Mouse (Mus musculus) hindbrain, postnatal 0 days (tissue): ENCODE results near the gene Son. TPM values are rescaled to one million over a fixed set of nuclear protein-coding genes. Genes with fewer than 3 reads are reported as not detected.

ENCODE experiments used
- ATAC-seq: fragments of 200-750 bp; cut with Nextera tagmentation; 2 replicates; pipeline ENCODE4 v1.8.0; 2017; ENCODE audit warnings: mild to moderate bottlenecking, moderate TSS enrichment, moderate library complexity
- DNase-seq: peaks from one replicate; pipeline ENCODE4 v3.0.0-alpha.2; 2015; ENCODE audit warnings: low spot score
- H3K27ac ChIP-seq: fragments of 300-500 bp; sonication (generic); 2 replicates; pipeline ENCODE4 v1.5.1; 2014; ENCODE audit warnings: mild to moderate bottlenecking
- H3K27me3 ChIP-seq: fragments of 300-500 bp; sonication (generic); 2 replicates; pipeline ENCODE4 v1.6.1; 2014; ENCODE audit warnings: low read length, mixed read lengths; ENCODE audit not compliant: insufficient read depth
- H3K36me3 ChIP-seq: fragments of 300-500 bp; sonication (generic); 2 replicates; pipeline ENCODE4 v1.6.1; 2014; ENCODE audit warnings: low read length, mixed read lengths; ENCODE audit not compliant: insufficient read depth
- H3K4me1 ChIP-seq: fragments of 300-500 bp; sonication (generic); 2 replicates; pipeline ENCODE4 v1.6.1; 2014; ENCODE audit warnings: antibody characterized with exemption, low read length, mixed read lengths; ENCODE audit not compliant: insufficient read depth
- H3K4me2 ChIP-seq: fragments of 300-500 bp; sonication (generic); 2 replicates; pipeline ENCODE4 v1.6.1; 2014; ENCODE audit warnings: low read depth, mild to moderate bottlenecking, low read length, moderate library complexity, mixed read lengths
- H3K4me3 ChIP-seq: fragments of 300-500 bp; sonication (generic); 2 replicates; pipeline ENCODE4 v1.5.1; 2014; ENCODE audit warnings: low read length
- H3K9ac ChIP-seq: fragments of 300-500 bp; sonication (generic); replicated peaks from 2 replicates; pipeline ENCODE4 v1.6.1; 2014; ENCODE audit warnings: mild to moderate bottlenecking, low read length, moderate library complexity, mixed read lengths
- H3K9me3 ChIP-seq: fragments of 300-500 bp; sonication (generic); 2 replicates; pipeline ENCODE4 v1.6.1; 2016; ENCODE audit warnings: low read length, mixed read lengths
- CTCF ChIP-seq: IDR thresholded peaks from 2 replicates; pipeline ENCODE4 v1.5.1; 2016; ENCODE audit warnings: antibody characterized with exemption, control low read depth, low read depth
- WGBS: fragments of 180-500 bp; shearing (Covaris S2); extraction: QIAGEN DNeasy Blood & Tissue Kit; methylation state at CpG from one replicate; pipeline ENCODE4 v1.1.7; 2014; 5-methylcytosine and 5-hydroxymethylcytosine counted together
- polyA plus RNA-seq: library from polyadenylated mRNA; unstranded; fragments of >200 nt; fragmentation: Nextera tagmentation; extraction: Ambion mirVana; gene quantifications from 2 replicates; pipeline ENCODE4 v1.2.1, GENCODE M21; 2015
- total RNA-seq: library from RNA; depleted of rRNA; stranded (reverse); fragments of >200 nt; gene quantifications from 2 replicates; pipeline ENCODE4 v1.2.3, GENCODE M21; 2014

Gene Son
- total and polyA plus RNA-seq, 2 experiments from 2014 or later = 95.3 to 246 TPM

DNA sequence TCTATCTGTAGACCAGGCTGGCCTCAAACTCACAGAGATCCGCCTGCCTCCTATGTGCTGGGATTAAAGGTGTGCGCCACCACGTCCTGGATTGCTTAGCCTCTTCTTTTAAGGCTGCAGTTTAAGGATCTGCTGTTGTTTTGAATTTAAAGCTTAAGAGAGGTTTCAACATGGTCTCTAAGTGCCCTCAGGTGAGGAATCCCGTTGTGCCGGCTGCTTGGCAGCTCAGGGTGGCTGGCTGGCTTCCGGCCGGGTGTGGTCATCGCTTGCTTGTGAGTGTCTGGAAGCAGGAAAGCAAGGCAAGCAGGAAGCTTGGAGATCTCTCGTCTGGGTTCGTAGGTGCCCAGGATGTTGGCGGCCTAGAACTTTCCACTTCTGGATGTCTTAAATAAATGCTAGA lies 26.3 kb upstream of the Son start:
- TF ChIP-seq CTCF = no peak
- peaks cover 43% of the 10 kb centered on the region; the same call in 1 of the 2 replicates for H3K36me3 ChIP-seq
- no peak overlapping the region for H3K9ac ChIP-seq
- ATAC-seq = no peak
- no peak overlapping the region for H3K27ac ChIP-seq
- DNase-seq = no peak
- H3K4me3 ChIP-seq = no peak overlapping the region
- H3K4me1 ChIP-seq = no peaks in the 10 kb centered on the region
- H3K4me2 ChIP-seq = no peak overlapping the region
- no peaks in the 10 kb centered on the region for H3K9me3 ChIP-seq
- no peaks in the 10 kb centered on the region for H3K27me3 ChIP-seq
- WGBS = 93% methylated on average over 11 of the region's 11 CpGs

DNA sequence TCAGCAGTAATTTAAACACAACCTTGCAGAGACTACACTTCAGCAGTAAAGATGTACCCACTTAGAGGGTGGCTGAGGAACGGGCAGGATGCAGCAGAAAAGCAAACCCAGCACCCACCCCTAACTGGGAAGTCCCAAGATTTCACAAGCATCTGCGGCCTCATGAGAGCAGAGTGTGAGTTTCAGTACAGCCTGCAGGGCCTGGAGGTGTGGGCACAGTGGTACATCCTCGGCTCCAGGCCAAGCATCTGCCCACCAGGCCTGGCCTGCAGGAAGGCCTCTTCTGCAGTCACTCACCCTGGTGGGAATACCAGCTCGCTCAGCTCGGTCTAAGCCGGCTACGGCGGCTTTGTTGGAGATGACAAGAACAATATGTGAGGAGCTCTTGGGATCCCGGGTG lies 24.2 kb upstream of the Son start:
- no peaks in the 10 kb centered on the region for H3K27me3 ChIP-seq
- ATAC-seq (no peak), DNase-seq (no peak)
- no peak overlapping the region for H3K4me3 ChIP-seq
- no peak for TF ChIP-seq CTCF
- H3K4me1 ChIP-seq = no peaks in the 10 kb centered on the region
- H3K9me3 ChIP-seq = no peaks in the 10 kb centered on the region
- no peak overlapping the region for H3K27ac ChIP-seq
- WGBS = 92% methylated on average over 9 of the region's 9 CpGs
- no peak overlapping the region for H3K4me2 ChIP-seq
- no peak overlapping the region for H3K9ac ChIP-seq
- peaks cover 53% of the 10 kb centered on the region; the same call in 1 of the 2 replicates for H3K36me3 ChIP-seq

DNA sequence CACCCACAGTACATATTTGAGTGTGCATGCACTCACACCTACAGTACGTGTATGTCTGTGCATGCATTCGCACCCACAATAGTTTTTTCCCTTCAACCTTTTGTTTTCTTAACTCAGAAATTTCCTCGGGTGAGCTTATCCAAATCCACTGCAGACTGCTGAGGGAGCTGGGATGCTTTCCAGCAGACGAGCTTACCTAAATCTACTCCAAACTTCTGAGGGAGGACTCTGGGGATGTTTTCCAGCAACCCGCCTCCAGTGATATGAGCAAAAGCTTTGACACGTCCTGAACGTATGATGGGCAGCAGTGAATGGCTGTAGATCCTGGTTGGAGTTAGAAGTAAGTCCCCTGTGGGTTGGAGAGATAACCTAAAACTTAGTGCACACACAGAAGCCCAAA lies 19.5 kb upstream of the Son start:
- no peaks in the 10 kb centered on the region for H3K4me1 ChIP-seq
- DNase-seq = no peak
- no peak for ATAC-seq
- TF ChIP-seq CTCF = no peak
- WGBS = 89% methylated on average over 7 of the region's 7 CpGs
- no peaks in the 10 kb centered on the region for H3K27me3 ChIP-seq
- H3K9ac ChIP-seq = no peak overlapping the region
- peaks cover 57% of the 10 kb centered on the region for H3K36me3 ChIP-seq
- H3K4me2 ChIP-seq = no peak overlapping the region
- H3K9me3 ChIP-seq = no peaks in the 10 kb centered on the region
- H3K4me3 ChIP-seq = no peak overlapping the region
- H3K27ac ChIP-seq = no peak overlapping the region

DNA sequence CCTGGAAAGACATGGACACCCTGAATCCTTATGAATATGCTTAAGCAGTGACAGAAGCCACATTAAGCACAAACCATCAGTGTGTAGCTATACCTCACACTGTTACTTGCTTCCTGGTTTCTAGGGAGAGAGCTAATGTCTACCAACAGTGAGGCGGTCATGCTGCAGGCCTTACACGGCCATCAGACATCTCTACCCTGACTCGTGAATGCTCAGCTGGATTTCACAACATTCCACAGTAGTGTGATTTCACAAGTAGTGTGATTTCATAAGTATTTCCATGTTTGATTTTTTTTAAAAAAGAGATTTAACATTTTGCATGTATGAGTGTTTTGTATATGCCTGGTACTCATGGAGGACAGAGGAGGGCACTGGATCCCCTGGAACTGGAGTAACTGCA lies 18.6 kb upstream of the Son start:
- no peak for TF ChIP-seq CTCF
- 98% methylated on average over 3 of the region's 3 CpGs for WGBS
- H3K4me1 ChIP-seq = no peaks in the 10 kb centered on the region
- no peaks in the 10 kb centered on the region for H3K27me3 ChIP-seq
- no peak overlapping the region for H3K4me2 ChIP-seq
- no peak for ATAC-seq
- H3K36me3 ChIP-seq = peaks cover 56% of the 10 kb centered on the region
- no peak overlapping the region for H3K27ac ChIP-seq
- H3K9me3 ChIP-seq = no peaks in the 10 kb centered on the region
- no peak overlapping the region for H3K9ac ChIP-seq
- no peak for DNase-seq
- H3K4me3 ChIP-seq = no peak overlapping the region

DNA sequence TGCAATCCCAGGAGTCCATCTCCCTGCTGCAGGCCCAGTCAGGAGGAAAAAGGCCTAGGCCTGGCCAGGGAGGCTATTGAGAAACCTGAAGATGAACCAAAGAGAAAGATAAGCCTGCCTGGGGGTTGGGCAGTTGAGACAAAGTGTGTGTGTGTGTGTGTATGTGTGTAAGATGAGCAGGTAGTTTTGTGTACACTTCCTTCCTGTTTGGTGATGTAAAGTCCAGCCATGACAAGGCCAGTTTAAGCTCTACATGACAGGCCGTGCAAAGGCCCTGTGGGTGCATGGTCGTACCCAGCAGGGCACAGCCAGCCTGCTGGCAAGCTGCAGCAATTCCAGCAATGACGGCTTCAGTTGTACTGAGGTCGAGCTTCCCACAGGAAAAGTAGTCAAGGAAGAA lies 17.6 kb upstream of the Son start:
- no peak overlapping the region for H3K4me3 ChIP-seq
- ATAC-seq = no peak
- H3K9me3 ChIP-seq = no peaks in the 10 kb centered on the region
- H3K27me3 ChIP-seq = no peaks in the 10 kb centered on the region
- peaks cover 58% of the 10 kb centered on the region for H3K36me3 ChIP-seq
- H3K4me1 ChIP-seq = no peaks in the 10 kb centered on the region
- no peak overlapping the region for H3K4me2 ChIP-seq
- no peak overlapping the region for H3K27ac ChIP-seq
- H3K9ac ChIP-seq = no peak overlapping the region
- no peak for TF ChIP-seq CTCF
- WGBS = 88% methylated on average over 4 of the region's 4 CpGs
- DNase-seq = no peak

DNA sequence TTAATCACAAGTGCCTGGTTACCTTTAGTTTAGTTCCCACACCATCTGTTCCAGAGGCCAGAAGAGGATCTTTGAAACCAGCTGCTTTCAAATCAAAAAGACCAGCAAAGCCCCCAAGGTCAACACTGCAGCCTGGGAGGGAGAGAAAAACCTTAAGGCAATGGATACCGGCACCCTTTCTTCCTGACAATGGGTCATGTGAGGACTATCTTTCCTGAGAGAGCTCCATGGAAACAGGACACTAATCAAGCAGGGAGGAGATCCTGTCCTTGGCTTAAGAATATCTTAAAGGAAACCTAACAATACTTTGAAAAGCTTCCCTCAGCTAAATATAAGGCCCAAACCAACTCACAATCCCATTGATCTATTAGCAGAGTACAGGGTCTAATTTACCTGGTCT lies 16.7 kb upstream of the Son start:
- no peaks in the 10 kb centered on the region for H3K4me1 ChIP-seq
- 67% methylated on average over 1 of the region's 1 CpGs for WGBS
- H3K4me2 ChIP-seq = no peak overlapping the region
- H3K27ac ChIP-seq = no peak overlapping the region
- no peak for TF ChIP-seq CTCF
- no peak for DNase-seq
- H3K4me3 ChIP-seq = no peak overlapping the region
- no peaks in the 10 kb centered on the region for H3K9me3 ChIP-seq
- H3K36me3 ChIP-seq = peaks cover 57% of the 10 kb centered on the region
- H3K27me3 ChIP-seq = no peaks in the 10 kb centered on the region
- no peak for ATAC-seq
- H3K9ac ChIP-seq = no peak overlapping the region

DNA sequence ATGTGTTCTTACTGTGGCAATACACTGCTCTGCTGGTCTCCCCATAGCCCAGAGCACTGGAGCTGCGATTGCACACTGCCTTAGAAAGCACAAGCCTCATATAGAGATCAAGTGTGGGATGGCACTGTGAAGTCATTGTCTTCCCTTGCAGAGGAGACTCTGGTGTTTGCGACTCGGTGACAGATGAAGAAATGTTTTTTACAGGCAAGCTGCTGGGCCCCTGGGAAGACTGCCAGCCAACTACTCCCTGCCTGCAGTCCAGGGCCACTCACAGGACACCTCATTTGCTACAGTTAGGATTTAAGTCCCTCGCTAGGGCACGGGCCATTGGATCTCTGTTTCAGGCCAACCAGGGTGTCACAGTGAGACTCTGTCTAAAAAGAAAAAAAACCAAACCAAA lies 14.9 kb upstream of the Son start:
- 61% methylated on average over 5 of the region's 5 CpGs for WGBS

More for the DNA sequence above, 14.9 kb upstream of the Son start:
- no peaks in the 10 kb centered on the region for H3K27me3 ChIP-seq
- no peak overlapping the region for H3K4me2 ChIP-seq
- H3K27ac ChIP-seq = no peak overlapping the region
- no peak for TF ChIP-seq CTCF
- no peaks in the 10 kb centered on the region for H3K4me1 ChIP-seq
- no peak overlapping the region for H3K9ac ChIP-seq
- H3K36me3 ChIP-seq = peaks cover 71% of the 10 kb centered on the region
- ATAC-seq = no peak
- no peak overlapping the region for H3K4me3 ChIP-seq
- DNase-seq = no peak
- H3K9me3 ChIP-seq = no peaks in the 10 kb centered on the region
